Mouse (Mus musculus): ENCODE measurements around the gene Fbxo45.

Fbxo45 gene

GRCm38 (mm10) chr16:32204902-32205301 is 42.1 kb downstream of the Fbxo45 start:
- CTCF ChIA-PET = interaction anchor here (0.7 kb wide), 1 partner anchor 80 kb away, joined by 13 read pairs; no protein-coding TSS in a partner anchor

- CTCF ChIA-PET = interaction anchor here (0.7 to 1.4 kb wide), 5 partner anchors 38 to 89 kb away, joined by 3 to 9 read pairs (median 4); partner anchors contain the start of gene Nrros
Observed at GRCm38 (mm10) chr16:32202681-32203080, 44.3 kb downstream of the Fbxo45 start.

GRCm38 (mm10) chr16:32201004-32201325 is 46.0 kb downstream of the Fbxo45 start:
- CTCF ChIA-PET = no interaction called here

- CTCF ChIA-PET = no interaction called here
Observed at GRCm38 (mm10) chr16:32200256-32201003, 46.5 kb downstream of the Fbxo45 start.

GRCm38 (mm10) chr16:32190011-32190441 is 56.9 kb downstream of the Fbxo45 start:
- CTCF ChIA-PET = interaction anchor here (0.7 kb wide), 1 partner anchor 44 kb away, joined by 9 read pairs; no protein-coding TSS in a partner anchor

GRCm38 (mm10) chr16:32189109-32189508 is 57.8 kb downstream of the Fbxo45 start:
- CTCF ChIA-PET = no interaction called here

GRCm38 (mm10) chr16:32186056-32186455 is 60.9 kb downstream of the Fbxo45 start:
- CTCF ChIA-PET = no interaction called here

Data from spleen, embryonic (tissue).